In genomic region chr5:30356647-30357046, GRCm38 (mm10) we compare ENCODE assay signal across 29 mouse cellular contexts.
"Had no signal": no experiment of that assay in that cellular context is flagged by ENCODE, and none has a peak within 500 bp of the region (broad histone marks: within the 10 kb centered on the region; RNA-seq: fewer than 3 reads in every experiment).

No protein-coding gene starts in this region.

- H3K27me3 ChIP-seq: limb, embryonic 12.5 days; limb, embryonic 13.5 days; limb, embryonic 15.5 days; liver, embryonic 13.5 days; liver, embryonic 15.5 days; lung, embryonic 15.5 days; midbrain, embryonic 12.5 days; midbrain, embryonic 15.5 days had no signal

- ATAC-seq: liver, embryonic 12.5 days; liver, postnatal 0 days; midbrain, embryonic 15.5 days; midbrain, embryonic 16.5 days had no signal

- H3K27ac ChIP-seq: left cerebral cortex, adult 2 months; limb, embryonic 10.5 days; limb, embryonic 12.5 days; limb, embryonic 13.5 days; limb, embryonic 15.5 days; liver, embryonic 12.5 days; liver, embryonic 13.5 days; liver, embryonic 14.5 days; liver, embryonic 15.5 days; lung, embryonic 15.5 days; macrophage; midbrain, embryonic 10.5 days; midbrain, embryonic 12.5 days; midbrain, embryonic 15.5 days had no signal

- H3K9me3 ChIP-seq: limb, embryonic 10.5 days; limb, embryonic 12.5 days; limb, embryonic 13.5 days; limb, embryonic 15.5 days; liver, embryonic 12.5 days; liver, embryonic 13.5 days; liver, embryonic 15.5 days; lung, embryonic 15.5 days; megakaryocyte, embryonic 14.5 days; midbrain, embryonic 10.5 days; midbrain, embryonic 12.5 days; midbrain, embryonic 15.5 days had no signal

- H3K9ac ChIP-seq: limb, embryonic 12.5 days; limb, embryonic 13.5 days; limb, embryonic 15.5 days; liver, embryonic 12.5 days; liver, embryonic 13.5 days; liver, embryonic 14.5 days; liver, embryonic 15.5 days; liver, postnatal 0 days; lung, embryonic 14.5 days; lung, embryonic 15.5 days; midbrain, embryonic 12.5 days; midbrain, embryonic 15.5 days had no signal

- DNase-seq: left cerebral cortex, postnatal 4 days; liver; liver, embryonic 13.5 days; liver, postnatal 0 days; lung, adult 18-20 months; lung, adult 2 months; lung, embryonic 14.5 days; lung, postnatal 10 days; lung, postnatal 14 days; lung, postnatal 36 days; lung, postnatal 4 days; midbrain, embryonic 14.5 days had no signal

- H3K4me3 ChIP-seq: left cerebral cortex, adult 2 months; limb, embryonic 10.5 days; limb, embryonic 12.5 days; limb, embryonic 13.5 days; limb, embryonic 15.5 days; liver, embryonic 12.5 days; liver, embryonic 13.5 days; liver, embryonic 15.5 days; lung, embryonic 15.5 days; megakaryocyte, embryonic 14.5 days; midbrain, embryonic 10.5 days; midbrain, embryonic 12.5 days; midbrain, embryonic 15.5 days; myocyte had no signal

- H3K4me1 ChIP-seq: limb, embryonic 12.5 days; limb, embryonic 13.5 days; limb, embryonic 15.5 days; liver, embryonic 12.5 days; liver, embryonic 13.5 days; liver, embryonic 15.5 days; megakaryocyte, embryonic 14.5 days; midbrain, embryonic 10.5 days; midbrain, embryonic 12.5 days; midbrain, embryonic 15.5 days had no signal

- H3K36me3 ChIP-seq: limb, embryonic 10.5 days; limb, embryonic 12.5 days; limb, embryonic 13.5 days; limb, embryonic 15.5 days; liver, embryonic 12.5 days; liver, embryonic 13.5 days; liver, embryonic 15.5 days; lung, embryonic 15.5 days; midbrain, embryonic 10.5 days; midbrain, embryonic 12.5 days; midbrain, embryonic 15.5 days had no signal

- H3K4me2 ChIP-seq: limb, embryonic 12.5 days; limb, embryonic 13.5 days; limb, embryonic 15.5 days; liver, embryonic 11.5 days; liver, embryonic 12.5 days; liver, embryonic 13.5 days; liver, embryonic 15.5 days; lung, embryonic 14.5 days; lung, embryonic 15.5 days; midbrain, embryonic 12.5 days; midbrain, embryonic 15.5 days had no signal
